Mouse (Mus musculus): Measurements from ENCODE around the gene Tmprss9. TPM values are rescaled to one million over a fixed set of nuclear protein-coding genes. Genes with fewer than 3 reads are reported as not detected.
A peak's percentile ranks its signal among the peaks of the same experiment; 100 is the strongest.

Gene Tmprss9
- polyA plus RNA-seq, 1 experiment from 2014 or later: 2.0 TPM

DNA sequence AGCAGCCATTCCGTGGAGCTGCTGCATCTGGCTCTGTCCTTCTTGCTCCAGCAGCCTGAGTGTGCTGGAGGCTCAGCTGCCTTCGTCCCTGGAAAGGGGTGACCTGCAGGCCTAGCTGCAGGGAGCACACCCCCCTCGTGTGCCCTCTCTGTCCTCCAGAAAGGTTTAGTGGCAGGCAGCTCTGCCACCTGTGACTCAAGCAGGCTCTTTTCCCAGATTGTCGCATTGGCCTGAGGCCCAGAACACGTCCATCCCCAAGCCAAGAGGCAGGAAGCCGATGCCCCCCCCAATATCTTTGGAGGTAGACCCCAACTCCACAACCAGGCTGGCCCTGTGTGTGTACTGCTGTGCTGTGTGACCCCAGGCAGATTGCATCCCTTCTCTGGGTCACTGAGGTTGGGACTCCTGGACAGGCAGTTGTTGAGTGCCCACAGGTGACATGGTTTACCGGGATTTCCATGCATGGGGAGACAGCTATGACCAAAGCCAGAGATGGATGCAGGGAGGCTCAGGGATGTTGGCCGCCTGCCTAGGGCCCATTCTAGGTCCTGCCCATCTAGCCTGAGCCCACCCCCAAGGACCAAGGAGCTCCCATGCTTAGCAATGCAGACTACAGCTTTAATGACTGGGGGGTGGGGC, 26.5 kb upstream of the Tmprss9 start:
- Histone ChIP-seq H3K4me3 (ENCODE audit: low read depth, low read length) (no peak overlapping the region), H3K9me3 (ENCODE audit: control insufficient read depth, low read length) (no peaks in the 10 kb centered on the region), H3K4me2 (replicated peaks; ENCODE audit: low read depth) (no peak overlapping the region), H3K27ac (replicated peaks) (no peak overlapping the region), H3K27me3 (ENCODE audit: control insufficient read depth, insufficient read depth, low read length) (peaks cover 4% of the 10 kb centered on the region; the same call in 1 of the 2 replicates), H3K9ac (ENCODE audit: low read length) (no peak overlapping the region), H3K4me1 (replicated peaks; ENCODE audit: control insufficient read depth, insufficient read depth) (0 out of 2 replicates have a peak, but pooled peaks cover 2% of the 10 kb centered on the region), H3K36me3 (ENCODE audit: control insufficient read depth, insufficient read depth, low read length) (no peaks in the 10 kb centered on the region)
- DNase-seq (ENCODE audit: low spot score) (no peak), ATAC-seq (ENCODE audit: low FRiP score, low TSS enrichment) (no peak)
- TF ChIP-seq EP300 (optimal IDR thresholded peaks at IDR 0.05) (no peak), CTCF (IDR thresholded peaks at IDR 0.05; ENCODE audit: low read depth) (no peak)
- whole genome bisulfite sequencing: 55% methylated on average over 8 of the region's 8 CpGs

DNA sequence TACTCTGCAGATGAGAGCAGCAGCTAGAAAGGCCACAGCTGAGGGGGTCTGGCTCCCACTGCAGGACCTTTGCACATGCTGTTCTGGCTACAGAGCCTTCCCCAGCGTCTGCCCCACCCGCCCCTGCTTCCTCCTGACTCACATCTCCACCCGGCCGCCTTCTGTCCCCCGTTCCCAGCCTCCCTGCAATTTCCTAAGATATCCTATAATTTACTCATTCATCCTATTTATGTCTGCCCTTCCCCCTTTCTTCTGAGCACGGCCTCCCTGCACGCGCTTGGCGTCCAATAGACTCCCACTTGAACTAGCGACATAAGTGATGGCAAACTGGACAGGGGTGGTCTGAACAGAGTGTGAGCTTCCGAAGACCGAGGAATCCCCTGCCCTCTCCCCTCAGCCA, 25.9 kb upstream of the Tmprss9 start:
- 70% methylated on average over 11 of the region's 12 CpGs for WGBS
- Histone ChIP-seq H3K4me3 (ENCODE audit: low read depth, low read length) (no peak overlapping the region), H3K9me3 (ENCODE audit: control insufficient read depth, low read length) (no peaks in the 10 kb centered on the region), H3K27me3 (ENCODE audit: control insufficient read depth, insufficient read depth, low read length) (peaks cover 4% of the 10 kb centered on the region; the same call in 1 of the 2 replicates), H3K27ac (replicated peaks) (no peak overlapping the region), H3K9ac (ENCODE audit: low read length) (no peak overlapping the region), H3K4me2 (replicated peaks; ENCODE audit: low read depth) (no peak overlapping the region), H3K36me3 (ENCODE audit: control insufficient read depth, insufficient read depth, low read length) (no peaks in the 10 kb centered on the region), H3K4me1 (replicated peaks; ENCODE audit: control insufficient read depth, insufficient read depth) (0 out of 2 replicates have a peak, but pooled peaks cover 2% of the 10 kb centered on the region)
- TF ChIP-seq CTCF (IDR thresholded peaks at IDR 0.05; ENCODE audit: low read depth) (no peak), EP300 (optimal IDR thresholded peaks at IDR 0.05) (no peak)
- DNase-seq (ENCODE audit: low spot score) (no peak), ATAC-seq (ENCODE audit: low FRiP score, low TSS enrichment) (no peak)

GRCm38 (mm10) chr10:80848571-80848970, 23.1 kb upstream of the Tmprss9 start:
- DNase-seq (ENCODE audit: low spot score): peak; percentile 79
- Histone ChIP-seq H3K4me3 (ENCODE audit: low read depth, low read length) (no peak overlapping the region), H3K27me3 (ENCODE audit: control insufficient read depth, insufficient read depth, low read length) (peaks cover 4% of the 10 kb centered on the region; the same call in 1 of the 2 replicates), H3K36me3 (ENCODE audit: control insufficient read depth, insufficient read depth, low read length) (no peaks in the 10 kb centered on the region), H3K9ac (ENCODE audit: low read length) (no peak overlapping the region), H3K9me3 (ENCODE audit: control insufficient read depth, low read length) (no peaks in the 10 kb centered on the region), H3K4me2 (replicated peaks; ENCODE audit: low read depth) (no peak overlapping the region), H3K4me1 (replicated peaks; ENCODE audit: control insufficient read depth, insufficient read depth) (0 out of 2 replicates have a peak, but pooled peaks cover 2% of the 10 kb centered on the region), H3K27ac (replicated peaks) (no peak overlapping the region)
- ATAC-seq (ENCODE audit: low FRiP score, low TSS enrichment): peak; percentile 52; the same call in 1 of the 2 replicates
- no peak for TF ChIP-seq EP300 (optimal IDR thresholded peaks at IDR 0.05)
- TF ChIP-seq CTCF (IDR thresholded peaks at IDR 0.05; ENCODE audit: low read depth): no peak
- WGBS: 5% methylated on average over 10 of the region's 10 CpGs

DNA sequence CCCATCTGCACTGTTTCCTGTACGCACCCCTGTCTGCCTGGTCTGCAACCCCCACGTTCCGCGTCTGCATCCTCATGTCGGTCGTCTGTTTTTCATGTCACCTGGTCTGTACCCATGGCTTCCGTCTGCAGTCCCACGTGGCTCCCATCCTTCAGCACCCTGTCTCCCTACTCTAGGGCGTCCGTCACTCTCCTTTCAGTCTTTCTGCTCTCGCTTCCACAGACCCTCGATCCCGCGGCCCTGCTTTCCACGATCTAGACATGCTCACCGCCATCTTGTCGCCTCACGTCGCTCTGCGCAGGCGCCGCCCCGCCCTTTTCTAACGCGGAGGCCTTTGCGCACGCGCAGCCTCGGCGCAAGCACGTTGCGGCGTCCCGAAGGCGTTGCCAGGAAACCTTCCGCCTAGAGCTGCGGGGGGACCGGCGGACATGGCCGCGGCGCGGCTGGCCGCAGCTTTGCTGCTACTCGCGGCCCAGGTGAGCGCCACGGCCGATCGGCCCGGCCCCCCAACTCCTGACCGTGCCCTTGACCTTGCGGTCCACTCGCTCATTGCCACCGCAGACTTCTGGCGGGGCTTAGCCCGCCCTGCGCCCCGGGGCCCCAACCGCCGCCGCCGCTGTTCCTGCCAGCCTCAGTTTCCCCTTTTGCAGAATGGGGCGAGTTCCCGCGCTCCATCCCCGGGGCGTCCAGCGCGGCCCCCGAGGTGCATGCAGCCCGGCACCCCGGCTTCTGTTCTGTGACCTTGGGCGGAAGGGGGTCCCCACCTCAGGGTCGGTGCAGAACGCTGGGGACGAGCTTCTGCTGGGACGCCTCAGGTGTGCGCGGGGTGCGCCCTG, 16.5 kb upstream of the Tmprss9 start, which contains the start of the genes Lsm7 and Sppl2b:
Lsm7 (minus strand) TSS at position 297 of the 836 bp plus-strand sequence.
Sppl2b (plus strand) TSS at position 363 of the 836 bp plus-strand sequence.
- WGBS: under 1% methylated on average over 81 of the region's 81 CpGs
- H3K36me3 ChIP-seq (ENCODE audit: control insufficient read depth, insufficient read depth, low read length): no peaks in the 10 kb centered on the region
- peak within 1 kb of the TSS; percentile 86 for H3K4me3 ChIP-seq (ENCODE audit: low read depth, low read length)
- no peaks in the 10 kb centered on the region for H3K27me3 ChIP-seq (ENCODE audit: control insufficient read depth, insufficient read depth, low read length)
- H3K9ac ChIP-seq (ENCODE audit: low read length): peak within 1 kb of the TSS; percentile 85
- H3K4me2 ChIP-seq (replicated peaks; ENCODE audit: low read depth): peak within 1 kb of the TSS; percentile 100
- no peaks in the 10 kb centered on the region for H3K9me3 ChIP-seq (ENCODE audit: control insufficient read depth, low read length)
- TF ChIP-seq EP300 (optimal IDR thresholded peaks at IDR 0.05) (no peak), CTCF (IDR thresholded peaks at IDR 0.05; ENCODE audit: low read depth) (no peak)
- H3K27ac ChIP-seq (replicated peaks): no peak within 1 kb of the TSS; the same call in 1 of the 2 replicates
- peaks cover 2% of the 10 kb centered on the region; the same call in 1 of the 2 replicates for H3K4me1 ChIP-seq (replicated peaks; ENCODE audit: control insufficient read depth, insufficient read depth)
- ATAC-seq (ENCODE audit: low FRiP score, low TSS enrichment): peak; percentile 76
- DNase-seq (ENCODE audit: low spot score): peak; percentile 96

- TF ChIP-seq EP300 (optimal IDR thresholded peaks at IDR 0.05) (no peak), CTCF (IDR thresholded peaks at IDR 0.05; ENCODE audit: low read depth) (no peak)
- 16% methylated on average over 11 of the region's 11 CpGs for WGBS
- Histone ChIP-seq H3K4me2 (replicated peaks; ENCODE audit: low read depth) (peak overlapping the region; percentile 100), H3K9me3 (ENCODE audit: control insufficient read depth, low read length) (no peaks in the 10 kb centered on the region), H3K9ac (ENCODE audit: low read length) (peak overlapping the region; percentile 85), H3K27ac (replicated peaks) (no peak overlapping the region), H3K4me1 (replicated peaks; ENCODE audit: control insufficient read depth, insufficient read depth) (peaks cover 2% of the 10 kb centered on the region; the same call in 1 of the 2 replicates), H3K4me3 (ENCODE audit: low read depth, low read length) (peak overlapping the region; percentile 86), H3K27me3 (ENCODE audit: control insufficient read depth, insufficient read depth, low read length) (no peaks in the 10 kb centered on the region), H3K36me3 (ENCODE audit: control insufficient read depth, insufficient read depth, low read length) (no peaks in the 10 kb centered on the region)
- ATAC-seq (ENCODE audit: low FRiP score, low TSS enrichment): no peak; the same call in 1 of the 2 replicates
- no peak for DNase-seq (ENCODE audit: low spot score)
Observed at GRCm38 (mm10) chr10:80855749-80856073, 15.9 kb upstream of the Tmprss9 start.
